Mouse (Mus musculus) E14TG2a.4 (cell line): ENCODE data around the gene Pax6.

ENCODE experiments used
- CTCF ChIP-seq: conservative IDR thresholded peaks from 2 replicates; pipeline ENCODE4 v1.5.1; 2014; ENCODE audit warnings: low read length
- NANOG ChIP-seq: IDR thresholded peaks from 2 replicates; pipeline ENCODE4 v1.6.1; 2014; ENCODE audit warnings: borderline replicate concordance, low read length, mixed read lengths
- POU5F1 ChIP-seq: IDR thresholded peaks from 2 replicates; pipeline ENCODE4 v1.6.1; 2014; ENCODE audit warnings: low read length, borderline replicate concordance

- no peak; the same call in 1 of the 2 replicates for TF ChIP-seq CTCF
- no peak for TF ChIP-seq POU5F1
- no peak for TF ChIP-seq NANOG
These were observed 18.8 kb downstream of the Pax6 start for GRCm38 (mm10) chr2:105687317-105687991.
